Mouse (Mus musculus) heart, adult 2 months (tissue): ENCODE measurements at regions not wholly inside any gene's neighbourhood (a gene's known extent, or its start where the extent isn't known, plus 50 kb on each side); places are given as distances from the start of the nearest gene placed in this dataset.

Source experiments
- DNase-seq, 2 experiments: peaks; one replicate each; pipeline ENCODE4 v3.0.0; 2021
- H3K27ac ChIP-seq: fragments of 200-600 bp; 2 replicates; pipeline ENCODE4 v1.8.1; 2022
- H3K27me3 ChIP-seq: fragments of 200-500 bp; 2 replicates; pipeline ENCODE4 v1.6.1; 2012; ENCODE audit warnings: mild to moderate bottlenecking, low read length, inconsistent platforms, mixed read lengths; ENCODE audit not compliant: control insufficient read depth, insufficient read depth
- H3K36me3 ChIP-seq: fragments of 200-500 bp; 2 replicates; pipeline ENCODE4 v1.6.1; 2012; ENCODE audit warnings: low read length, inconsistent platforms; ENCODE audit not compliant: control insufficient read depth, insufficient read depth
- H3K4me1 ChIP-seq: fragments of 200-500 bp; 2 replicates; pipeline ENCODE4 v1.6.1; 2011; ENCODE audit warnings: low read length; ENCODE audit not compliant: control insufficient read depth, insufficient read depth
- H3K4me3 ChIP-seq: fragments of 200-600 bp; 2 replicates; pipeline ENCODE4 v1.8.1; 2022
- H3K79me2 ChIP-seq: fragments of 200-500 bp; replicated peaks from 2 replicates; pipeline ENCODE4 v1.6.1; 2012; ENCODE audit warnings: mild to moderate bottlenecking, inconsistent platforms, low read length, moderate library complexity, mixed read lengths; ENCODE audit not compliant: control insufficient read depth, insufficient read depth
- H3K9ac ChIP-seq: fragments of 200-500 bp; 2 replicates; pipeline ENCODE4 v1.6.1; 2012; ENCODE audit warnings: low read depth, mild to moderate bottlenecking, control low read depth, inconsistent platforms, low read length, mixed read lengths
- CTCF ChIP-seq: fragments of 200-600 bp; IDR thresholded peaks from 2 replicates; pipeline ENCODE4 v1.8.1; 2022; ENCODE audit warnings: antibody characterized with exemption, mild to moderate bottlenecking, moderate library complexity
- EP300 ChIP-seq: fragments of 200-500 bp; IDR thresholded peaks from 2 replicates; pipeline ENCODE4 v1.6.1; 2011; ENCODE audit warnings: low read depth, low read length, control low read depth; ENCODE audit not compliant: insufficient read depth
- POLR2A ChIP-seq: fragments of 200-500 bp; IDR thresholded peaks from 2 replicates; pipeline ENCODE4 v1.6.1; 2011; ENCODE audit warnings: mild to moderate bottlenecking, low read depth, low read length, control low read depth; ENCODE audit not compliant: insufficient read depth
- WGBS: fragments of 180-500 bp; shearing (Covaris S2); methylation state at CpG from one replicate; pipeline ENCODE4 v1.1.7; 2018; 5-methylcytosine and 5-hydroxymethylcytosine counted together
- intact Hi-C: fragments of 180-260 bp; cut with DNase I; formaldehyde crosslinking; loops from one replicate; pipeline ENCODE4 v1.15.1; 2025

- no peak for DNase-seq
- H3K27me3 ChIP-seq = no peaks in the 10 kb centered on the region
- TF ChIP-seq CTCF (no peak), EP300 (no peak), POLR2A (no peak)
- no peak overlapping the region for H3K9ac ChIP-seq
- H3K36me3 ChIP-seq = no peaks in the 10 kb centered on the region
- H3K79me2 ChIP-seq = no peaks in the 10 kb centered on the region
- H3K4me3 ChIP-seq = no peak overlapping the region
- intact Hi-C loops = no loop called here
- WGBS = 80% methylated on average over 5 of the region's 5 CpGs
- no peaks in the 10 kb centered on the region for H3K4me1 ChIP-seq
- H3K27ac ChIP-seq = no peak overlapping the region
These were observed 238.6 kb upstream of the Tmco5 start for GRCm38 (mm10) chr2:116639935-116640334.

- H3K4me1 ChIP-seq = no peaks in the 10 kb centered on the region
- H3K79me2 ChIP-seq = no peaks in the 10 kb centered on the region
- H3K9ac ChIP-seq = no peak overlapping the region
- intact Hi-C loops = no loop called here
- H3K4me3 ChIP-seq = no peak overlapping the region
- TF ChIP-seq POLR2A (no peak), CTCF (0 out of 2 replicates have a peak, but pooled peaks have one; percentile 6), EP300 (no peak)
- no peak overlapping the region for H3K27ac ChIP-seq
- H3K36me3 ChIP-seq = no peaks in the 10 kb centered on the region
- DNase-seq = no peak
- no peaks in the 10 kb centered on the region for H3K27me3 ChIP-seq
- WGBS = 73% methylated on average over 6 of the region's 6 CpGs
These were observed 226.4 kb upstream of the Tmco5 start for GRCm38 (mm10) chr2:116652106-116652505.

- intact Hi-C loops = no loop called here
- no peak overlapping the region for H3K9ac ChIP-seq
These were observed 192.7 kb upstream of the Tmco5 start for GRCm38 (mm10) chr2:116685756-116686155.

GRCm38 (mm10) chr2:116697542-116697941 lies 180.9 kb upstream of the Tmco5 start:
- intact Hi-C loops = no loop called here
- Histone ChIP-seq H3K4me3 (no peak overlapping the region), H3K4me1 (no peaks in the 10 kb centered on the region), H3K9ac (no peak overlapping the region), H3K27me3 (no peaks in the 10 kb centered on the region), H3K36me3 (no peaks in the 10 kb centered on the region), H3K27ac (no peak overlapping the region), H3K79me2 (no peaks in the 10 kb centered on the region)
- DNase-seq = no peak
- TF ChIP-seq EP300 = no peak
- no peak for TF ChIP-seq CTCF
- no peak for TF ChIP-seq POLR2A
- 51% methylated on average over 5 of the region's 5 CpGs for WGBS

More at GRCm38 (mm10) chr2:116685756-116686155, 192.7 kb upstream of the Tmco5 start:
- no peak for DNase-seq
- no peak overlapping the region for H3K4me3 ChIP-seq
- H3K4me1 ChIP-seq = no peaks in the 10 kb centered on the region
- no peak overlapping the region for H3K27ac ChIP-seq
- TF ChIP-seq EP300 (no peak), CTCF (no peak), POLR2A (no peak)
- 76% methylated on average over 4 of the region's 4 CpGs for WGBS
- H3K79me2 ChIP-seq = no peaks in the 10 kb centered on the region
- no peaks in the 10 kb centered on the region for H3K27me3 ChIP-seq
- H3K36me3 ChIP-seq = no peaks in the 10 kb centered on the region

- Histone ChIP-seq H3K27me3 (no peaks in the 10 kb centered on the region), H3K79me2 (no peaks in the 10 kb centered on the region), H3K27ac (no peak overlapping the region), H3K4me1 (no peaks in the 10 kb centered on the region), H3K4me3 (no peak overlapping the region), H3K36me3 (no peaks in the 10 kb centered on the region), H3K9ac (no peak overlapping the region)
- DNase-seq = no peak
- no peak for TF ChIP-seq POLR2A
- TF ChIP-seq CTCF = no peak
- intact Hi-C loops = no loop called here
These were observed 173.8 kb upstream of the Tmco5 start for GRCm38 (mm10) chr2:116704705-116705104.

DNA sequence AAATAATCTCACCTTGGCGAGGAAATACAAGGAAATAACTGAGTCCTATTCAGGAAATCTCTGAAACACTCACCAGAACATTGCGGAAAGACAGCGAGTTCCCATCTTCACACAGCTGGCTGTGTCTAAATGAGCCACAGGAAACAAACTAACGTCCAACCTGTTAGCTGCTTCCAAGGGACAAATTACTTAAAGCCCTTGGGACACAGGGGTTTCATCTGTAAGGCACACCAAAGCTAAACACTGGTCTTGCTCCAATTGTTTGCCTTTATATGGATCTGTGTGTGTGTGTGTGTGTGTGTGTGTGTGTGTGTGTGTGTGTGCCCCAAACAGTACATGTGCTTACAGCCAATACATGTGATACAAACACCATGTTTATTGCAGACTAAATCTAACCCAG lies 168.9 kb upstream of the Tmco5 start:
- Histone ChIP-seq H3K4me3 (no peak overlapping the region), H3K27me3 (no peaks in the 10 kb centered on the region), H3K27ac (no peak overlapping the region), H3K79me2 (no peaks in the 10 kb centered on the region), H3K36me3 (no peaks in the 10 kb centered on the region), H3K9ac (no peak overlapping the region), H3K4me1 (no peaks in the 10 kb centered on the region)
- no peak for TF ChIP-seq CTCF
- no peak for DNase-seq
- WGBS = 40% methylated on average over 4 of the region's 4 CpGs
- intact Hi-C loops = no loop called here
